Mouse (Mus musculus) ES-Bruce4 (cell line): ENCODE measurements at regions not wholly inside any gene's neighbourhood (a gene's known extent, or its start where the extent isn't known, plus 50 kb on each side); places are given as distances from the start of the nearest gene placed in this dataset.

Source experiments
- CTCF ChIP-seq: IDR thresholded peaks from one replicate; pipeline ENCODE4 v1.8.1; 2011; ENCODE audit warnings: low read depth, low read length
- EP300 ChIP-seq: IDR thresholded peaks from 2 replicates; pipeline ENCODE4 v1.6.1; 2011; ENCODE audit warnings: low read depth, low read length; ENCODE audit not compliant: insufficient read depth

DNA sequence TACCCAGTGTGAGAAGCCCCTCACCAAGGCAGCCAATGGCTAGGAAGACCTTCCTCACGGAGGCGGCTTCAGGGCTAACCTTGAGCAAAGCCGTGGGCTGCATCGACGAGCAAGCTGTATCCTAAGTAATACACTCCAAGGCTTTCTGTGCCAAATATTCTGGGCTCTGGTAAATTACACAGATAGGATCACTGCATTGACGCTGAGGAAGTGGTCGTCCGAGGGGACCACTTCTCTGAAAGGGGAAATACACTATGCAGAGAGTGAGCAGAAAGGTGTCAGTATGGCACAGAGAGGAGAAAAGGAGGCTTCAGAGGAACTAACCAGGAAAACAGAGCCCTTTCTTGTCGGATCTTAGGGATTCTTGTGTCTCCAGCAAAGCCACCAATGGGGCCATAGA lies 124.1 kb downstream of the Enc1 start:
- TF ChIP-seq CTCF (no peak), EP300 (no peak)
